21 mouse cellular contexts compared by ENCODE assay signal in genomic region chr5:106385838-106386237, GRCm38 (mm10).
DNase-seq lines count a peak whose midpoint lies in the region; ATAC-seq and TF ChIP-seq lines count a peak whose summit lies in the region.
"Had no signal": no experiment of that assay in that cellular context is flagged by ENCODE, and none has a peak within 500 bp of the region (broad histone marks: within the 10 kb centered on the region; RNA-seq: fewer than 3 reads in every experiment).

No protein-coding gene starts in this region.

- peak; percentile 59 for DNase-seq in forebrain, embryonic 11.5 days (ENCODE audit: low spot score)
- DNase-seq in forebrain, postnatal 0 days = no peak
- peak; percentile 68 for DNase-seq in brain, embryonic 14.5 days (ENCODE audit: low read depth)
- DNase-seq in midbrain, postnatal 0 days (ENCODE audit: low spot score) = peak; percentile 30
- no peak for DNase-seq in gastrocnemius, adult 8-10 months (ENCODE audit: low spot score in 2 of 2)
- no peak for DNase-seq in cerebellum, postnatal 10 days
- DNase-seq: adrenal gland, postnatal 14 days; cerebellum, adult 18-20 months; cerebellum, adult 9-11 months; gastrocnemius, postnatal 25 days; heart, postnatal 4 days had no signal

- no peak for TF ChIP-seq POLR2A in brain, embryonic 14.5 days (IDR thresholded peaks at IDR 0.05; ENCODE audit: borderline replicate concordance, extremely low read depth, insufficient read depth, insufficient read length, poor library complexity, severe bottlenecking)

- H3K9me3 ChIP-seq in forebrain, embryonic 11.5 days (ENCODE audit: control insufficient read depth, low read length) = peaks cover 3% of the 10 kb centered on the region; the same call in 1 of the 2 replicates
- H3K9me3 ChIP-seq in forebrain, postnatal 0 days (ENCODE audit: low read length) = 0 out of 2 replicates have a peak, but pooled peaks cover 6% of the 10 kb centered on the region
- H3K9me3 ChIP-seq in midbrain, embryonic 12.5 days = 0 out of 2 replicates have a peak, but pooled peaks cover 6% of the 10 kb centered on the region
- 0 out of 2 replicates have a peak, but pooled peaks cover 4% of the 10 kb centered on the region for H3K9me3 ChIP-seq in midbrain, postnatal 0 days (ENCODE audit: low read length)
- H3K9me3 ChIP-seq in kidney, embryonic 14.5 days (ENCODE audit: control insufficient read depth, low read length) = no peaks in the 10 kb centered on the region
- H3K9me3 ChIP-seq: embryonic facial prominence, embryonic 12.5 days; heart, embryonic 13.5 days; hindbrain, embryonic 13.5 days; intestine, embryonic 15.5 days had no signal

- H3K4me1 ChIP-seq in forebrain, embryonic 11.5 days (replicated peaks; ENCODE audit: control insufficient read depth, insufficient read depth, low read length) = peaks cover 16% of the 10 kb centered on the region; the same call in 1 of the 2 replicates
- no peaks in the 10 kb centered on the region for H3K4me1 ChIP-seq in forebrain, postnatal 0 days (ENCODE audit: insufficient read depth)
- peaks cover 35% of the 10 kb centered on the region for H3K4me1 ChIP-seq in midbrain, embryonic 12.5 days
- no peaks in the 10 kb centered on the region for H3K4me1 ChIP-seq in midbrain, postnatal 0 days (ENCODE audit: insufficient read depth, low read length)
- no peaks in the 10 kb centered on the region for H3K4me1 ChIP-seq in kidney, embryonic 14.5 days (ENCODE audit: control insufficient read depth, insufficient read depth, low read length)
- H3K4me1 ChIP-seq: embryonic facial prominence, embryonic 12.5 days; heart, embryonic 13.5 days; intestine, embryonic 15.5 days had no signal

- WGBS in forebrain, embryonic 11.5 days = 27% methylated on average over 8 of the region's 8 CpGs
- WGBS in forebrain, postnatal 0 days = 21% methylated on average over 8 of the region's 8 CpGs
- WGBS in midbrain, embryonic 12.5 days = 20% methylated on average over 8 of the region's 8 CpGs
- 25% methylated on average over 8 of the region's 8 CpGs for WGBS in midbrain, postnatal 0 days
- WGBS in kidney, embryonic 14.5 days = 83% methylated on average over 8 of the region's 8 CpGs

- no peak overlapping the region; the same call in 1 of the 2 replicates for H3K27ac ChIP-seq in forebrain, embryonic 11.5 days (ENCODE audit: low read depth, low read length)
- H3K27ac ChIP-seq in forebrain, postnatal 0 days (ENCODE audit: low read depth, low read length) = no peak overlapping the region
- H3K27ac ChIP-seq in midbrain, embryonic 12.5 days (replicated peaks) = peak overlapping the region; percentile 73
- no peak overlapping the region for H3K27ac ChIP-seq in midbrain, postnatal 0 days (ENCODE audit: low read depth, low read length)
- no peak overlapping the region for H3K27ac ChIP-seq in kidney, embryonic 14.5 days (ENCODE audit: low read depth, low read length)
- H3K27ac ChIP-seq: embryonic facial prominence, embryonic 12.5 days; heart, embryonic 13.5 days; hindbrain, embryonic 13.5 days; intestine, embryonic 15.5 days had no signal

- no peaks in the 10 kb centered on the region for H3K36me3 ChIP-seq in forebrain, embryonic 11.5 days (ENCODE audit: control insufficient read depth, insufficient read depth, low read length)
- no peaks in the 10 kb centered on the region for H3K36me3 ChIP-seq in forebrain, postnatal 0 days (ENCODE audit: insufficient read depth)
- no peaks in the 10 kb centered on the region for H3K36me3 ChIP-seq in midbrain, embryonic 12.5 days
- H3K36me3 ChIP-seq in midbrain, postnatal 0 days (ENCODE audit: insufficient read depth, low read length) = no peaks in the 10 kb centered on the region
- H3K36me3 ChIP-seq in kidney, embryonic 14.5 days (ENCODE audit: control insufficient read depth, insufficient read depth, low read length) = no peaks in the 10 kb centered on the region
- H3K36me3 ChIP-seq: embryonic facial prominence, embryonic 12.5 days; heart, embryonic 13.5 days; hindbrain, embryonic 13.5 days; intestine, embryonic 15.5 days had no signal

- no peak overlapping the region for H3K9ac ChIP-seq in forebrain, embryonic 11.5 days (ENCODE audit: low read length)
- no peak overlapping the region for H3K9ac ChIP-seq in forebrain, postnatal 0 days
- no peak overlapping the region for H3K9ac ChIP-seq in midbrain, embryonic 12.5 days (replicated peaks)
- no peak overlapping the region for H3K9ac ChIP-seq in midbrain, postnatal 0 days (replicated peaks; ENCODE audit: low read length, poor library complexity, severe bottlenecking)
- no peak overlapping the region for H3K9ac ChIP-seq in kidney, embryonic 14.5 days (ENCODE audit: low read depth, low read length)
- H3K9ac ChIP-seq: embryonic facial prominence, embryonic 12.5 days; heart, embryonic 13.5 days; hindbrain, embryonic 13.5 days; intestine, embryonic 15.5 days had no signal

- TF ChIP-seq CTCF in forebrain, postnatal 0 days (IDR thresholded peaks at IDR 0.05; ENCODE audit: low read depth) = no peak
- no peak for TF ChIP-seq CTCF in brain, embryonic 14.5 days (IDR thresholded peaks at IDR 0.05; ENCODE audit: borderline replicate concordance, extremely low read depth, insufficient read depth, insufficient read length)
- no peak for TF ChIP-seq CTCF in midbrain, postnatal 0 days (IDR thresholded peaks at IDR 0.05)

- no peak overlapping the region for H3K4me3 ChIP-seq in forebrain, embryonic 11.5 days (ENCODE audit: low read depth, low read length)
- H3K4me3 ChIP-seq in forebrain, postnatal 0 days (ENCODE audit: low read depth, low read length) = no peak overlapping the region
- no peak overlapping the region for H3K4me3 ChIP-seq in midbrain, embryonic 12.5 days
- H3K4me3 ChIP-seq in midbrain, postnatal 0 days (ENCODE audit: low read depth, low read length) = no peak overlapping the region
- H3K4me3 ChIP-seq in kidney, embryonic 14.5 days (ENCODE audit: low read length) = no peak overlapping the region
- H3K4me3 ChIP-seq: embryonic facial prominence, embryonic 12.5 days; heart, embryonic 13.5 days; hindbrain, embryonic 13.5 days; intestine, embryonic 15.5 days had no signal

- peaks cover 56% of the 10 kb centered on the region for H3K27me3 ChIP-seq in forebrain, embryonic 11.5 days (ENCODE audit: control insufficient read depth, insufficient read depth, low read length)
- peaks cover 47% of the 10 kb centered on the region for H3K27me3 ChIP-seq in forebrain, postnatal 0 days (ENCODE audit: insufficient read depth, low read length)
- H3K27me3 ChIP-seq in midbrain, embryonic 12.5 days = peaks cover 53% of the 10 kb centered on the region
- H3K27me3 ChIP-seq in midbrain, postnatal 0 days (ENCODE audit: insufficient read depth, low read length) = peaks cover 14% of the 10 kb centered on the region
- H3K27me3 ChIP-seq in kidney, embryonic 14.5 days (ENCODE audit: control insufficient read depth, insufficient read depth, low read length) = no peaks in the 10 kb centered on the region
- H3K27me3 ChIP-seq: CH12.LX; embryonic facial prominence, embryonic 12.5 days; hindbrain, embryonic 13.5 days; intestine, embryonic 15.5 days had no signal

- H3K4me2 ChIP-seq in forebrain, embryonic 11.5 days (ENCODE audit: low read depth, low read length, severe bottlenecking) = no peak overlapping the region
- no peak overlapping the region for H3K4me2 ChIP-seq in forebrain, postnatal 0 days (ENCODE audit: low read depth)
- peak overlapping the region; percentile 29; the same call in 1 of the 2 replicates for H3K4me2 ChIP-seq in midbrain, embryonic 12.5 days (replicated peaks)
- H3K4me2 ChIP-seq in midbrain, postnatal 0 days (ENCODE audit: low read depth, low read length, poor library complexity, severe bottlenecking) = no peak overlapping the region
- no peak overlapping the region for H3K4me2 ChIP-seq in kidney, embryonic 14.5 days (replicated peaks; ENCODE audit: low read depth, low read length)
- H3K4me2 ChIP-seq: embryonic facial prominence, embryonic 12.5 days; heart, embryonic 13.5 days; hindbrain, embryonic 13.5 days; intestine, embryonic 15.5 days had no signal

- ATAC-seq in forebrain, embryonic 11.5 days (replicated peaks; ENCODE audit: low FRiP score) = peak; percentile 60
- ATAC-seq in forebrain, postnatal 0 days = no peak
- peak; percentile 67 for ATAC-seq in midbrain, embryonic 12.5 days (ENCODE audit: low FRiP score, low read depth)
- ATAC-seq in midbrain, postnatal 0 days (ENCODE audit: low FRiP score) = no peak
- no peak for ATAC-seq in kidney, embryonic 14.5 days (ENCODE audit: low FRiP score, low TSS enrichment)
- ATAC-seq: activated CD4-positive, CD25-positive, alpha-beta regulatory T cell, adult 4 months; forebrain, embryonic 16.5 days; intestine, embryonic 15.5 days; Patski had no signal

Comparison
In these comparisons a context has a peak if more than half of its experiments do, and no peak if none do; other contexts are left out.
1. ATAC-seq: peak in forebrain, embryonic 11.5 days (single experiment) and midbrain, embryonic 12.5 days (single experiment); none in forebrain, postnatal 0 days (single experiment), midbrain, postnatal 0 days (single experiment) and kidney, embryonic 14.5 days (single experiment).
2. DNase-seq: peak in forebrain, embryonic 11.5 days (single experiment), brain, embryonic 14.5 days (single experiment) and midbrain, postnatal 0 days (single experiment); none in forebrain, postnatal 0 days (single experiment), gastrocnemius, adult 8-10 months (0 of 2) and cerebellum, postnatal 10 days (0 of 2).